ENCODE assay signal across 14 mouse cellular contexts in genomic region chr5:37967914-37968375, GRCm38 (mm10).
A peak's percentile ranks its signal among the peaks of the same experiment; 100 is the strongest.
DNase-seq lines count a peak whose midpoint lies in the region; ATAC-seq lines count a peak whose summit lies in the region.
"Had no signal": no experiment of that assay in that cellular context is flagged by ENCODE, and none has a peak within 500 bp of the region (broad histone marks: within the 10 kb centered on the region; RNA-seq: fewer than 3 reads in every experiment).

No protein-coding gene starts in this region.

- H3K9ac ChIP-seq in heart, embryonic 15.5 days: no peak overlapping the region
- no peak overlapping the region for H3K9ac ChIP-seq in midbrain, embryonic 14.5 days (replicated peaks; ENCODE audit: low read length)
- H3K9ac ChIP-seq in midbrain, embryonic 15.5 days: no peak overlapping the region

- H3K27ac ChIP-seq in heart, embryonic 15.5 days: no peak overlapping the region
- no peak overlapping the region; the same call in 1 of the 2 replicates for H3K27ac ChIP-seq in midbrain, embryonic 10.5 days (replicated peaks)
- H3K27ac ChIP-seq in midbrain, embryonic 14.5 days (replicated peaks; ENCODE audit: low read depth, low read length): no peak overlapping the region
- H3K27ac ChIP-seq in midbrain, embryonic 15.5 days: no peak overlapping the region

- peaks cover 6% of the 10 kb centered on the region; the same call in 1 of the 2 replicates for H3K4me1 ChIP-seq in heart, embryonic 15.5 days (replicated peaks)
- H3K4me1 ChIP-seq in midbrain, embryonic 10.5 days: peaks cover 43% of the 10 kb centered on the region
- H3K4me1 ChIP-seq in midbrain, embryonic 14.5 days (ENCODE audit: control insufficient read depth, insufficient read depth, low read length): peaks cover 7% of the 10 kb centered on the region; the same call in 1 of the 2 replicates
- H3K4me1 ChIP-seq in midbrain, embryonic 15.5 days: peaks cover 17% of the 10 kb centered on the region

- H3K4me2 ChIP-seq in heart, embryonic 15.5 days: peak overlapping the region; percentile 7
- no peak overlapping the region for H3K4me2 ChIP-seq in midbrain, embryonic 14.5 days (ENCODE audit: low read length)
- peak overlapping the region; percentile 19; the same call in 1 of the 2 replicates for H3K4me2 ChIP-seq in midbrain, embryonic 15.5 days

- WGBS in heart, embryonic 15.5 days: 4% methylated on average over 14 of the region's 14 CpGs
- WGBS in midbrain, embryonic 10.5 days: 11% methylated on average over 14 of the region's 14 CpGs
- 8% methylated on average over 14 of the region's 14 CpGs for WGBS in midbrain, embryonic 14.5 days
- WGBS in midbrain, embryonic 15.5 days: 4% methylated on average over 14 of the region's 14 CpGs

- DNase-seq in heart, postnatal 4 days: no peak
- DNase-seq in midbrain, embryonic 10.5 days (ENCODE audit: low spot score): peak; percentile 56
- no peak for DNase-seq in midbrain, embryonic 14.5 days
- peak; percentile 59 for DNase-seq in forelimb bud, embryonic 11.5 days (ENCODE audit: low read depth, low spot score)
- no peak for DNase-seq in urinary bladder, postnatal 25 days (ENCODE audit: low spot score)
- no peak for DNase-seq in left cerebral cortex, adult 8-10 months (ENCODE audit: low spot score in 2 of 2)
- DNase-seq: cerebellum, adult 8-10 months; gastrocnemius, postnatal 36 days; kidney, postnatal 10 days; lung, postnatal 4 days; thymus, postnatal 14 days had no signal

- H3K27me3 ChIP-seq in heart, embryonic 15.5 days: peaks cover 66% of the 10 kb centered on the region
- H3K27me3 ChIP-seq in midbrain, embryonic 10.5 days (ENCODE audit: low read depth, poor library complexity, severe bottlenecking): peaks cover 93% of the 10 kb centered on the region
- H3K27me3 ChIP-seq in midbrain, embryonic 14.5 days (ENCODE audit: control insufficient read depth, insufficient read depth, low read length): peaks cover 18% of the 10 kb centered on the region; the same call in 1 of the 2 replicates
- H3K27me3 ChIP-seq in midbrain, embryonic 15.5 days (replicated peaks): peaks cover 50% of the 10 kb centered on the region

- ATAC-seq in heart, embryonic 15.5 days (replicated peaks; ENCODE audit: insufficient number of reproducible peaks, insufficient read depth, low FRiP score, low read depth): no peak
- ATAC-seq in midbrain, embryonic 14.5 days (ENCODE audit: low FRiP score, low TSS enrichment): no peak
- no peak for ATAC-seq in midbrain, embryonic 15.5 days (replicated peaks)

- peak overlapping the region; percentile 3; the same call in 1 of the 2 replicates for H3K4me3 ChIP-seq in heart, embryonic 15.5 days
- H3K4me3 ChIP-seq in midbrain, embryonic 10.5 days: peak overlapping the region; percentile 34
- H3K4me3 ChIP-seq in midbrain, embryonic 14.5 days (replicated peaks; ENCODE audit: low read depth, low read length): no peak overlapping the region
- no peak overlapping the region for H3K4me3 ChIP-seq in midbrain, embryonic 15.5 days
- H3K4me3 ChIP-seq: erythroblast, embryonic 14.5 days had no signal

- no peaks in the 10 kb centered on the region for H3K36me3 ChIP-seq in heart, embryonic 15.5 days
- H3K36me3 ChIP-seq in midbrain, embryonic 10.5 days: no peaks in the 10 kb centered on the region
- no peaks in the 10 kb centered on the region for H3K36me3 ChIP-seq in midbrain, embryonic 14.5 days (ENCODE audit: control insufficient read depth, insufficient read depth, low read length)
- H3K36me3 ChIP-seq in midbrain, embryonic 15.5 days (replicated peaks): no peaks in the 10 kb centered on the region

- H3K9me3 ChIP-seq in heart, embryonic 15.5 days (replicated peaks): no peaks in the 10 kb centered on the region
- 0 out of 2 replicates have a peak, but pooled peaks cover 4% of the 10 kb centered on the region for H3K9me3 ChIP-seq in midbrain, embryonic 10.5 days (replicated peaks)
- H3K9me3 ChIP-seq in midbrain, embryonic 14.5 days (ENCODE audit: control insufficient read depth, low read length): no peaks in the 10 kb centered on the region
- H3K9me3 ChIP-seq in midbrain, embryonic 15.5 days: no peaks in the 10 kb centered on the region

Comparison
In these comparisons a context has a peak if more than half of its experiments do, and no peak if none do; other contexts are left out.
1. H3K4me3 ChIP-seq: peak in heart, embryonic 15.5 days (single experiment) and midbrain, embryonic 10.5 days (single experiment); none in midbrain, embryonic 14.5 days (single experiment) and midbrain, embryonic 15.5 days (single experiment).
2. DNase-seq: peak in midbrain, embryonic 10.5 days (single experiment) and forelimb bud, embryonic 11.5 days (single experiment); none in heart, postnatal 4 days (single experiment), midbrain, embryonic 14.5 days (single experiment), urinary bladder, postnatal 25 days (single experiment) and left cerebral cortex, adult 8-10 months (0 of 2).